Mouse (Mus musculus) stomach, postnatal 0 days (tissue): ENCODE data around the gene Kcnn4.

Experiments
- CTCF ChIP-seq: IDR thresholded peaks from 2 replicates; pipeline ENCODE4 v1.5.1; 2016; ENCODE audit warnings: antibody characterized with exemption, low read depth, mild to moderate bottlenecking, moderate library complexity
- EP300 ChIP-seq: optimal IDR thresholded peaks from 2 replicates; pipeline ENCODE3; 2016; ENCODE audit warnings: antibody characterized with exemption

GRCm38 (mm10) chr7:24355646-24356045 is 14.4 kb upstream of the Kcnn4 start:
- TF ChIP-seq CTCF (no peak), EP300 (no peak)
